ENCODE assay signal across 18 mouse cellular contexts in genomic region chr13:68793286-68793685, GRCm38 (mm10).
DNase-seq lines count a peak whose midpoint lies in the region; ATAC-seq and TF ChIP-seq lines count a peak whose summit lies in the region.
"Had no signal": no experiment of that assay in that cellular context is flagged by ENCODE, and none has a peak within 500 bp of the region (broad histone marks: within the 10 kb centered on the region; RNA-seq: fewer than 3 reads in every experiment).

No protein-coding gene starts in this region.

- peak; percentile 6 to 17 for DNase-seq in heart, postnatal 10 days
- peak; percentile 42 for DNase-seq in brain, adult 2 months (ENCODE audit: low read depth, low spot score)
- DNase-seq in gastrocnemius, adult 8-10 months (ENCODE audit: low spot score in 2 of 2), result peak; percentile 47 to 70
- peak; percentile 93 for DNase-seq in lung, postnatal 0 days (ENCODE audit: low spot score)
- DNase-seq in thymus, postnatal 14 days, result no peak
- DNase-seq in c-Kit-positive CD71-positive TER-119-positive erythroid progenitor cells, embryonic 14.5 days (ENCODE audit: low spot score), result no peak
- no peak for DNase-seq in kidney, postnatal 36 days
- DNase-seq: adrenal gland, postnatal 25 days; cerebellum, postnatal 10 days; embryo, embryonic 11 days; kidney, adult 9 months; midbrain, embryonic 14.5 days; thymus, adult 2 months had no signal

- no peak for TF ChIP-seq CTCF in lung, postnatal 0 days (IDR thresholded peaks at IDR 0.05)

- H3K27ac ChIP-seq in heart, embryonic 12.5 days (ENCODE audit: poor library complexity, severe bottlenecking), result no peak overlapping the region
- no peak overlapping the region for H3K27ac ChIP-seq in lung, postnatal 0 days (ENCODE audit: low read length)
- H3K27ac ChIP-seq: forebrain, embryonic 13.5 days; heart, embryonic 13.5 days; hindbrain, embryonic 10.5 days; liver, embryonic 12.5 days had no signal

- TF ChIP-seq EP300 in lung, postnatal 0 days (IDR thresholded peaks at IDR 0.05), result peak; percentile 97

- H3K9ac ChIP-seq in heart, embryonic 12.5 days, result no peak overlapping the region
- H3K9ac ChIP-seq in lung, postnatal 0 days (replicated peaks; ENCODE audit: low read depth), result no peak overlapping the region
- H3K9ac ChIP-seq: forebrain, embryonic 13.5 days; heart, embryonic 13.5 days; liver, embryonic 12.5 days had no signal

- intact Hi-C loops in heart, postnatal 10 days (cut with DNase I), result no loop called here

- H3K27me3 ChIP-seq in heart, embryonic 12.5 days (replicated peaks), result no peaks in the 10 kb centered on the region
- H3K27me3 ChIP-seq in lung, postnatal 0 days (replicated peaks; ENCODE audit: insufficient read depth, low read length), result no peaks in the 10 kb centered on the region
- H3K27me3 ChIP-seq: forebrain, embryonic 13.5 days; heart, embryonic 13.5 days; liver, embryonic 12.5 days had no signal

- ATAC-seq in heart, embryonic 12.5 days (ENCODE audit: insufficient number of reproducible peaks, low FRiP score), result no peak
- ATAC-seq in lung, postnatal 0 days, result peak; percentile 93
- ATAC-seq: forebrain, embryonic 13.5 days; liver, embryonic 12.5 days had no signal

- no peak overlapping the region for H3K4me2 ChIP-seq in heart, embryonic 12.5 days
- H3K4me2 ChIP-seq in lung, postnatal 0 days (replicated peaks; ENCODE audit: low read depth, low read length), result no peak overlapping the region
- H3K4me2 ChIP-seq: forebrain, embryonic 13.5 days; heart, embryonic 13.5 days; liver, embryonic 12.5 days had no signal

- H3K36me3 ChIP-seq in heart, embryonic 12.5 days, result no peaks in the 10 kb centered on the region
- H3K36me3 ChIP-seq in lung, postnatal 0 days (ENCODE audit: insufficient read depth, low read length), result no peaks in the 10 kb centered on the region
- H3K36me3 ChIP-seq: heart, embryonic 13.5 days; hindbrain, embryonic 10.5 days; liver, embryonic 12.5 days had no signal

- no peaks in the 10 kb centered on the region for H3K4me1 ChIP-seq in heart, embryonic 12.5 days (replicated peaks)
- no peaks in the 10 kb centered on the region for H3K4me1 ChIP-seq in lung, postnatal 0 days (ENCODE audit: insufficient read depth, low read depth, low read length)
- H3K4me1 ChIP-seq: forebrain, embryonic 13.5 days; heart, embryonic 13.5 days; hindbrain, embryonic 10.5 days; liver, embryonic 12.5 days had no signal

- H3K9me3 ChIP-seq in heart, embryonic 12.5 days (replicated peaks), result peaks cover 8% of the 10 kb centered on the region
- H3K9me3 ChIP-seq in lung, postnatal 0 days (ENCODE audit: low read length), result no peaks in the 10 kb centered on the region
- H3K9me3 ChIP-seq: forebrain, embryonic 13.5 days; hindbrain, embryonic 10.5 days had no signal

- no peak overlapping the region for H3K4me3 ChIP-seq in heart, embryonic 12.5 days
- H3K4me3 ChIP-seq in lung, postnatal 0 days (ENCODE audit: low read depth, low read length), result no peak overlapping the region
- H3K4me3 ChIP-seq: forebrain, embryonic 13.5 days; heart, embryonic 13.5 days; hindbrain, embryonic 10.5 days; liver, embryonic 12.5 days had no signal

Comparison
In these comparisons a context has a peak if more than half of its experiments do, and no peak if none do; other contexts are left out.
1. DNase-seq: peak in heart, postnatal 10 days (2 of 2), brain, adult 2 months (single experiment), gastrocnemius, adult 8-10 months (2 of 2) and lung, postnatal 0 days (single experiment); none in thymus, postnatal 14 days (single experiment), c-Kit-positive CD71-positive TER-119-positive erythroid progenitor cells, embryonic 14.5 days (single experiment) and kidney, postnatal 36 days (0 of 2).